Mouse (Mus musculus): Measurements from ENCODE around the gene Adamts2. TPM values are rescaled to one million over a fixed set of nuclear protein-coding genes. Genes with fewer than 3 reads are reported as not detected.

The Adamts2 gene
- polyA plus RNA-seq, 1 experiment from 2014 or later, result 0.41 TPM

DNA sequence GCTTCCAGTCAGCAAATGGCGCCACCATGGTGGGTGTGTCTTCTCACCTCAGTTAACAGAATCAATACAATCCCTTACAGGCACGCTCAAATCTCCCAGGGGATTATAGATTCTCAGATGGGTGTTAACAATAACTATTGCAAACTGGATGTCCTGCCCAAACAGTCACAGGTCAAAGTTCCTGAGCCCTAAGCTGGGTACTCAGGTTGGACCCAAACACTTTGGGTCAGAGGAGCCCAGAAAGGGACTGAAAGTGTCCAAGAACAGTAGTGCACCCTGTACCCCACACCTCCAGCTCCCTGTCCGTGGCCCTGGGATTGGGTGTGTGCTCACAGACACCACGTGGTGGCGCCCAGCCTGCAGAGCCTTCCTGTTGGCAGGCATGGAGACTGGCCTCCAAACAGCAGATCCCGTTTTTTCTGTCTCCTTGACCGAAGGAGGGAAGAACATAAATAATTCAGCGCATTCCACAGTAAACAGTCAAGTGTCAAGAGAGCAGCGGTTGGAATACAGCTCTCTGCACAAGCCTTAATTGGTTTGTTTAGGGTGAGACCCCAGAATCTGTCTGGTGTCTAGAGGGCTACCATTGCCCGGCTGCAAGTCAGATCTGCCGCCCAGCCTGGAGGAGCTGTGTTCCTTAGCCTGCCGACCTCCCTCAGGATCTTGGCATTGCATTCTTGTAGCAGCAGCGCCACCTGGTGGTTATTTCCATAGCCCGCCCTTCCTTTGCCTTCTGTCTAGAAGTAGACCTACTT is 167.3 kb downstream of the Adamts2 start:
- H3K9me3 ChIP-seq (replicated peaks), result no peaks in the 10 kb centered on the region
- peaks cover 10% of the 10 kb centered on the region for H3K4me1 ChIP-seq
- H3K27ac ChIP-seq (replicated peaks), result peak overlapping the region; percentile 4; the same call in 1 of the 2 replicates
- peak overlapping the region; percentile 45 for H3K4me3 ChIP-seq
- peak; percentile 88 for DNase-seq (ENCODE audit: low spot score)
- WGBS, result 13% methylated on average over 14 of the region's 14 CpGs
- H3K36me3 ChIP-seq, result no peaks in the 10 kb centered on the region
- H3K27me3 ChIP-seq (ENCODE audit: low read depth, poor library complexity, severe bottlenecking), result no peaks in the 10 kb centered on the region

DNA sequence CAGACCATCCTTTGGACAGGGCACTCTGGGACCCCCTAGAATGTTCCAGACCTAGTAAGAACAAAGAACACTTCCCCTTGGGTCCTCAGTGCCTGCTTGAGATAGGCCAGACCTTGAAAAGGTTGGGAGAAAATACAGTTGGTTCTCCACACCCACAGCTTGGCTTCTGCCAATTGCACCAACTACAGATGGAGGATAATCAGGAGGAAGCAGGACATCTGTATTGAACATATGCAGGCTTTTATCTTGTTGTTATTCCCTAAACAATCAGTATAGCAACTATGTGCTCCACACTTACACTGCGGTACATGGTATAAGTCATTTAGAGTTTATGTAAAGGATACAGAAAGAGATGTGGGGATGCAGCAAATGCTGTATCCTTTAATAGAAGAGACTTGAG is 169.1 kb downstream of the Adamts2 start:
- H3K27ac ChIP-seq (replicated peaks), result no peak overlapping the region
- WGBS, result 100% methylated on average over 1 of the region's 1 CpGs
- no peaks in the 10 kb centered on the region for H3K27me3 ChIP-seq (ENCODE audit: low read depth, poor library complexity, severe bottlenecking)
- peaks cover 10% of the 10 kb centered on the region for H3K4me1 ChIP-seq
- H3K36me3 ChIP-seq, result no peaks in the 10 kb centered on the region
- H3K4me3 ChIP-seq, result no peak overlapping the region
- no peaks in the 10 kb centered on the region for H3K9me3 ChIP-seq (replicated peaks)
- no peak for DNase-seq (ENCODE audit: low spot score)

DNA sequence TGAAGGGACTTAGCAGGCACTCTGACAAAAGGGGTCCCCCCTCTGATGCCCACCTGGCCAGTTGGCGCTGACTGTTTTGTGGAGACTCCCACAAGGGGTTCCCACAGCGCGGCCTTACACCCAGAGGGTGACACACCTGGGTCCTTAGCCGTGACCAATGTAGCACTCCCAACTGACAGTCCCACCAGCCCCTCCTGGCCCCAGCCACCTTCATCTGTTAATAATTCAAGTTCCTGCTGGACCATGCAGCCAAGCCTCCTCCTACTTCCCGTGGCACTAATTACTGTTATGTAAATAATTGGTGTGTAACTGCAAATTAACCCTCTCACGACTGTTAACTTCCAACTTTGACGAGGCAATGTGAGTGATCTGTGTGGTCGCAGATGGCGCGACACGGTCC is 195.8 kb downstream of the Adamts2 start:
- H3K4me1 ChIP-seq, result no peaks in the 10 kb centered on the region
- DNase-seq (ENCODE audit: low spot score), result no peak

DNA sequence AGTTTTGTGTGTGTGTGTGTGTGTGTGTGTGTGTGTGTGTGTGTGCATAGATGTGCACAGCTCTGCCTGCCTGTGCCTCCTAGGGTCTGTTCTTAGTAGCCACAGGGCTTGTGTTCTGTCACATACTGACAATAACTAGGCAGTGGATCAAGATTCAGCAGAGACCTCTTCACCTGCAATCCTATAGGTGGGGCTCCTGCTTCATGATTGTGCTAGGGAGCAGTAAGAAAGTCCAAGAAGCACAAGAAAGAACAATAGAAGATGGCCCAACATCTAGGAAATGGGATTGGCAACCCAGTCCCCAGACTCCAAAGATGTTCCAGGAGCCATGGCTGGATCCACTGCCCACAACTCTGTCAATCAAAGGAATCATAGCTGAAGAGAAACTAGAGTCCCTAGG is 197.0 kb downstream of the Adamts2 start:
- DNase-seq (ENCODE audit: low spot score), result no peak
- Histone ChIP-seq H3K9me3 (replicated peaks) (no peaks in the 10 kb centered on the region), H3K4me3 (no peak overlapping the region), H3K27ac (replicated peaks) (no peak overlapping the region), H3K27me3 (ENCODE audit: low read depth, poor library complexity, severe bottlenecking) (no peaks in the 10 kb centered on the region), H3K4me1 (no peaks in the 10 kb centered on the region), H3K36me3 (no peaks in the 10 kb centered on the region)

More for the DNA sequence above, 195.8 kb downstream of the Adamts2 start:
- H3K9me3 ChIP-seq (replicated peaks), result no peaks in the 10 kb centered on the region
- H3K27ac ChIP-seq (replicated peaks), result no peak overlapping the region
- no peak overlapping the region for H3K4me3 ChIP-seq
- WGBS, result 83% methylated on average over 11 of the region's 11 CpGs
- H3K27me3 ChIP-seq (ENCODE audit: low read depth, poor library complexity, severe bottlenecking), result no peaks in the 10 kb centered on the region
- H3K36me3 ChIP-seq, result no peaks in the 10 kb centered on the region

DNA sequence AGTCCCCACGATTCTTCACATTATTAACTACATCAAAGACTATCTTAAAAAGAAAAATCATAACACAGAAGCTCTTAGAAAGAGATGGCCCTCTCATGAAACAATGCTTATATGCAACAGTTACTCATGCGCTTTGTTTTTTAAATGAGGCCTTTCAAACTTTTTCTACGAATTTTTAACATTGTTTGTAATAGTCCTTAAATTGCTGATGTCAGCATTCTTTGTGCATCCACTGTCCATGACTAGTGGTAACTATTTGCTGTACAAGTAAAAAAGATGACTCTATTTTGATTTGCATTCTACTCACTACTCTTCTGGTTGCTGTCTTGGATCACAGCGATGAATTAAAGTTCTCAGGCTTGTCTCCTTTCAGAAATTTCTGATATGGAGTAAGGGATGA is 212.3 kb downstream of the Adamts2 start:
- DNase-seq (ENCODE audit: low spot score), result no peak
- peaks cover 100% of the 10 kb centered on the region for H3K36me3 ChIP-seq

DNA sequence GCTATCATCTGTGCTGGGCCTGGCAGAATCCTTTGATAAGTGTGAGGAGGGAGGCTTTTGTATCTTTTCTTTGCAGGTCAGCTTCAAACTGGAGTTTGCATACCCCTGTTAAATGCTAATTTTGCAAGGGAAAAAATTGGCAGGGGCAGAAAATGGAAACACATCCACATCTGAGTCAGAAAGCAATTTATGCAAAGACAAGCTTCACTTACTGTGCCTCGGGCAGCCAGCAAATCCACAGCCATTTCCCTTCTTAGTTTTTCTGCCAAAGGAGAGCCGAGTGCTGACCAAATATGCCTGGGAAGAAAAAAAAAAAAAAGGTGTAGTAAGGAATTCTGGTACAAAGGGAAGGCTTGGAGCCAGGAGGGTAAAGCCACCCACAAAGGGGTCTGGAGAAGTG is 224.3 kb downstream of the Adamts2 start:
- Histone ChIP-seq H3K27ac (replicated peaks) (no peak overlapping the region), H3K4me1 (peaks cover 14% of the 10 kb centered on the region), H3K4me3 (peak overlapping the region; percentile 88), H3K36me3 (peaks cover 48% of the 10 kb centered on the region), H3K27me3 (ENCODE audit: low read depth, poor library complexity, severe bottlenecking) (no peaks in the 10 kb centered on the region), H3K9me3 (replicated peaks) (no peaks in the 10 kb centered on the region)
- 76% methylated on average over 2 of the region's 2 CpGs for WGBS
- DNase-seq (ENCODE audit: low spot score), result no peak

More for the DNA sequence above, 212.3 kb downstream of the Adamts2 start:
- Histone ChIP-seq H3K27me3 (ENCODE audit: low read depth, poor library complexity, severe bottlenecking) (no peaks in the 10 kb centered on the region), H3K27ac (replicated peaks) (no peak overlapping the region), H3K4me1 (no peaks in the 10 kb centered on the region), H3K9me3 (replicated peaks) (peaks cover 86% of the 10 kb centered on the region), H3K4me3 (no peak overlapping the region)
- 96% methylated on average over 4 of the region's 4 CpGs for WGBS

DNA sequence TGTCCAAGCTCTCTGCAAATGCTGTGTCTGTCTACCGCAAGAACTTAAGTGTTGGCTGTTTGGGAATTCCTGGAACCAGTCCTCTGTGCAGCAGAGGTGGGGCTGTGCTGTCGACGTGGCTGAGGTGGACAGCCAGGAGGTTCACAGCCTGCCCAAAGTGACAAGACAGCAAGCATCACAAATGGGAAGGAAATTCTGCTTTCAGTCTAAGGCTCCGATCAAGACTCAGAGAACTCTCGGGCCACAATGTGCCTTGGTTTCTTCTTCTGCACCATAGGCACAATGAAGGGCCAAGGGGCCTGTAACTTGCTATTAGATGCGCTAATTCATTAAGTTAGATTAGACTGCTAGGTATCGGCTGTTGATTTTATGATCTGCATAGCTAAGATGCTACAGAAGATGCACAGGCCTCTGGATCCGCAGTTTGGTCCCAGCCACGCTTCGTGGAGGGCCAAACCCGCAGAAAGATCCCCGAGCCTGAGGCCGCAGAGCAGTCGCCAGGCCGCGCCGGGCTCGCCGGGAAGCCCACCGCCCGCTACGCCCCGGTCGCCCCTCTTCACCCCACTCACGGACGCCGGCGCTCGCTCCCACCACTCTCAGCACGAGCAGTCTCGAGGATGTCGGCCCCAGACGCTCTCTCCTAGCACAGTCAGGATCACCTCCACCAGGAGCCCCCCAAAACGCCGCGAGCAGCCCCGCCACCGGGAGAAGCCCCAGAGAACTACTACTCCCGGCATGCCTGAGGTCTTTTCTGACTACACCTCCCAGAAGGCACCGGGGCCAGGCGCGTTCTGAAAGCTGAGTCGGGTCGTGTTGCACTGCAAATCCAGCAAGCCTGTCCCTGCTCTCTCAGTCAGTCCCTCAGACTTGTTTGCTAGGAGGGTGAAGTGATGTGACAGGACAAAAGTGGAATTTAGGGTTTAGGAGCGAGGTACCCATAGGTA is 225.4 kb downstream of the Adamts2 start, which contains the start of gene Zfp354c:
Zfp354c (minus strand) TSS at position 715 of the 944 bp plus-strand sequence.
- DNase-seq (ENCODE audit: low spot score), result peak; percentile 89
- H3K27me3 ChIP-seq (ENCODE audit: low read depth, poor library complexity, severe bottlenecking), result no peaks in the 10 kb centered on the region
- peaks cover 40% of the 10 kb centered on the region for H3K36me3 ChIP-seq
- H3K4me3 ChIP-seq, result peak within 1 kb of the TSS; percentile 88
- H3K9me3 ChIP-seq (replicated peaks), result peaks cover under 1% of the 10 kb centered on the region; the same call in 1 of the 2 replicates
- 1% methylated on average over 45 of the region's 45 CpGs for WGBS
- H3K27ac ChIP-seq (replicated peaks), result peak within 1 kb of the TSS; percentile 95
- peaks cover 14% of the 10 kb centered on the region for H3K4me1 ChIP-seq

DNA sequence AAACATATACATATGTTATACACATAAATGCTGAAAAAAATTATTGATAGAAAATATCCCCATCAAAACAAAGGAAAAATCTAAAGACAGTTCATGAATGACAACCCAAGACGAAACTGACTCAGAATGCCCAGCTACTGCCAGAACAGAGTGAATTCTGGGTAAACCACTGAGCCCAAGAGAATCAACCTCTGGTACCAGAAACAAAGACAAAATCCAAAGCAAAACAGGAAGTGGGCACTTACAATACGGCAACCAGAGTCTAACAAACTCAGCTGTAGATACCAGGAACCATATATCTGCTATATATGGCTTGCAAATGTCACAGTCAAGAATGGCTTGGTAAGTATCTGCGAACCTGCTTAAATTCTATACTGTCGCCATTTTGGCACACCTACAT is 233.8 kb downstream of the Adamts2 start:
- no peaks in the 10 kb centered on the region for H3K27me3 ChIP-seq (ENCODE audit: low read depth, poor library complexity, severe bottlenecking)
- no peak overlapping the region for H3K4me3 ChIP-seq
- no peak for DNase-seq (ENCODE audit: low spot score)
- WGBS, result 83% methylated on average over 4 of the region's 4 CpGs
- H3K36me3 ChIP-seq, result peaks cover 23% of the 10 kb centered on the region
- H3K9me3 ChIP-seq (replicated peaks), result peaks cover 19% of the 10 kb centered on the region
- H3K4me1 ChIP-seq, result peaks cover 4% of the 10 kb centered on the region
- no peak overlapping the region for H3K27ac ChIP-seq (replicated peaks)

DNA sequence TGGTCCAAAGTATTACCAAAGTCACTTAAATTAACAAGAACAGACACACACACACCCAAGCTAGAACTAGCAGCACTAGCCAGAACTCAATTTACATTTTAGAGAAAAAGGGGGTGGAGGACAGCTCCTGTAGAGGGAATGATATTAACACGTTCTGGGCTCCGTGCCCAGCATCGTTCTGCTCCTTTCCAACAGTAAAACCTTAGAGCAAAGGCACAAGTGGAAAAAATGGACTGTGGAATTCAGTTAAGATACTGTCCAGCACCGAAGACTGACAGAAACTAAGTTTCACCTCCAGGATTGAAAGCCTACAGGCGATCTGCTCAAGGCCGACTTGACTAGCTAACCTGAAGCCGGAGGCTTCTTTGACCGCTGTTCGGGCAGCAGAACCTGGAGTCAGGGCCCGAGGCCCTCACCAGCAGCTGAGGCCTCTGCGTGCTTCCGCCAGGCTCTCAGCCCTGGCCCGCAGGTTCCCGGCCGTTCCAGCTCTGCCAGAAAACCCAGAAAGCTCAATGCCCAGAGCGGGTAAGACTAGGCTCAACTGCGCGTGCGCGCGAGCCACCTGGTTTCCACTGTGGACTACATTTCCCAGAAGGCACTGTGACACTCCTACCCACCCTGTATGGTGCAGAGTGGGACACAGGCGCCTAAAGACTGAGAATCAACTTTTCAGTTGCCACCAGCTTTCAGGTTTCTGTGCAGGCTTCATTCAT is 239.3 kb downstream of the Adamts2 start, which contains the start of gene Zfp879:
Zfp879 (minus strand) TSS at position 530 of the 713 bp plus-strand sequence.
- peak; percentile 91 for DNase-seq (ENCODE audit: low spot score)
- no peaks in the 10 kb centered on the region for H3K36me3 ChIP-seq

DNA sequence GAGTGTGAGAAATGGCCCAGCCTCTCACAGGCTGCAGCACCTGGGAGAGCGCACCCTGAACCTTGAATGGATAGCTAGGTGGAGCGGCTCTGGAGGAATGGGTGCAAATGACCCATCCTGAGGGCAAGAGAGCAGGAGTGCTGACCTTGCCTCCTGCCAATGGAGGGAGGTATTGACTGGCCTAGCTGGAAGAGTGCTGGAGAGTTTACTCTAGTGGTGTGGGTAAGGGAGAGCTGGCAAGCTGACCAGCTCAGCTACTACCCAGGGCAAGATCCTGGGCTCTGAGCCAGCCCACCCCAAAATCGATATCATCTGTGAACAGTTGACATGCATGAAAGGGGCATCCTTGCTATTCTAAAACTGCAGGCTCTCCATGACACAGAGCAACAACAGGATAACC is 244.1 kb downstream of the Adamts2 start:
- WGBS, result 87% methylated on average over 3 of the region's 3 CpGs
- DNase-seq (ENCODE audit: low spot score), result no peak

More for the DNA sequence above, 239.3 kb downstream of the Adamts2 start, which contains the start of gene Zfp879:
- Histone ChIP-seq H3K27ac (replicated peaks) (peak within 1 kb of the TSS; percentile 87), H3K4me3 (peak within 1 kb of the TSS; percentile 57), H3K27me3 (ENCODE audit: low read depth, poor library complexity, severe bottlenecking) (no peaks in the 10 kb centered on the region), H3K9me3 (replicated peaks) (no peaks in the 10 kb centered on the region), H3K4me1 (peaks cover 14% of the 10 kb centered on the region)
- 26% methylated on average over 22 of the region's 22 CpGs for WGBS

DNA sequence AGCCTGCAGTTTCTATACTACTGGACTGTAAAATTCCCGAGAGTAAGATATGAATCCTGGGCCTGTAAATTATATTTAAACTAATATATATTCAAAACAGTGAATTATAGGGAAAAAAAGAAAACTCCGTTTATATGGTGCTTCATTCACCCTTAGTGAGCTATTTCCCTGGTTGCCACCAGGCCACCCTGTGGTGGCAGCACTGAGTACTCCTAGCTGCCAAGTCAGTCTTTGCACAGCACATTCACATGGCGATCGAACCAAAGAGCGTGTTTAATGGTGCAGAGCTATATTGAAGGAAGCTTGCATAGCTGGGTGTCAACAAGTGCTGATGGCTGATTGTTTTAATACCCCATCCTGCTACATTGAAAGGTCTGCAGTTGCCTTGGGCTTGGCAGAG is 245.2 kb downstream of the Adamts2 start:
- Histone ChIP-seq H3K27me3 (ENCODE audit: low read depth, poor library complexity, severe bottlenecking) (peaks cover 51% of the 10 kb centered on the region), H3K9me3 (replicated peaks) (no peaks in the 10 kb centered on the region), H3K4me1 (peaks cover 40% of the 10 kb centered on the region), H3K36me3 (no peaks in the 10 kb centered on the region), H3K4me3 (no peak overlapping the region), H3K27ac (replicated peaks) (no peak overlapping the region)
- DNase-seq (ENCODE audit: low spot score), result no peak
- 77% methylated on average over 5 of the region's 5 CpGs for WGBS

More for the DNA sequence above, 244.1 kb downstream of the Adamts2 start:
- no peaks in the 10 kb centered on the region for H3K36me3 ChIP-seq
- peaks cover 37% of the 10 kb centered on the region for H3K4me1 ChIP-seq
- H3K27me3 ChIP-seq (ENCODE audit: low read depth, poor library complexity, severe bottlenecking), result peaks cover 40% of the 10 kb centered on the region
- no peaks in the 10 kb centered on the region for H3K9me3 ChIP-seq (replicated peaks)
- H3K27ac ChIP-seq (replicated peaks), result no peak overlapping the region
- H3K4me3 ChIP-seq, result no peak overlapping the region

DNA sequence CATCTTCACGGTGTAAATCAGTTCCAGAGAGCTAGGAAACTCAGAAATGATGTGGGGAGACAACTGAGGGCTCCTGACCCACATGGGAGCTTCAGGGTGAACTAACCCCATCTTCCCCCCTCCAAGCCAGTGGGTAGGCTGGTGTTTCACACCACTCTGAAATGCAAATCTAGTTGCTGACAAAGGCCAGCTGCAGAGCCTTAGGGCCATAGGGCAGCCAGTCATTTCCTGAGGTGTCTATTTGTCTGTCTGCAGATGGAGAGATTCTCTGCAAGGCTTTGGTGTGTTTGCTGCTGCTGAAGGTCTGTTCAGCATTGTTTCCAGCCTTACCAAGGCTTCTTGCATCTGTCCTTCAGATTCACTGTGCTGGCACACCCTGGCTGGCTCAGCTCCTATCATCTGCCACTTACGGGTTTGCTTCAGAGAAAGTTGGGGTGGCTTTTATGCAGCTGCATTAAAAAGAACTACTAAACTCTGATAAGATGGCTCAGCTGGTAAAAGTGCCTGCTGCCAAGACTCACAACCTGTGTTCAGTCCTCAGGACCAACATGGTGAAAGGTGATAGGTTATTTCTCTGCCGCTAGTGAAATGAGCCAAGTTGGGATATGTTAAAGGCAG is 246.7 kb downstream of the Adamts2 start:
- 33% methylated on average over 3 of the region's 3 CpGs for WGBS
- H3K27me3 ChIP-seq (ENCODE audit: low read depth, poor library complexity, severe bottlenecking), result peaks cover 67% of the 10 kb centered on the region

More for the DNA sequence above, 246.7 kb downstream of the Adamts2 start:
- DNase-seq (ENCODE audit: low spot score), result no peak
- Histone ChIP-seq H3K9me3 (replicated peaks) (no peaks in the 10 kb centered on the region), H3K4me3 (no peak overlapping the region), H3K27ac (replicated peaks) (no peak overlapping the region), H3K4me1 (peaks cover 44% of the 10 kb centered on the region), H3K36me3 (no peaks in the 10 kb centered on the region)

Data from midbrain, embryonic 10.5 days (tissue).